Mouse (Mus musculus) CH12.LX (cell line): Measurements from ENCODE around the gene Pnrc2.

Experiments
- CTCF ChIP-seq, 2 experiments: IDR thresholded peaks in 1 of 2; conservative IDR thresholded peaks in 1 of 2; 2 replicates each; pipeline ENCODE4 v1.5.1; 2011 to 2012; ENCODE audit warnings: low read depth in 2 of 2, low read length in 2 of 2, improper control_type of control experiment in 1 of 2, inconsistent platforms in 1 of 2, mild to moderate bottlenecking in 1 of 2, moderate library complexity in 1 of 2
- JUND ChIP-seq: conservative IDR thresholded peaks from 2 replicates; pipeline ENCODE4 v1.6.1; 2011; ENCODE audit warnings: low read depth, low read length, improper control_type of control experiment
- POLR2A ChIP-seq: IDR thresholded peaks from 2 replicates; pipeline ENCODE4 v1.6.1; 2011; ENCODE audit warnings: low read depth, mild to moderate bottlenecking, improper control_type of control experiment, low read length
- RAD21 ChIP-seq: IDR thresholded peaks from 2 replicates; pipeline ENCODE4 v1.6.1; 2011; ENCODE audit warnings: low read depth, mild to moderate bottlenecking, low read length, improper control_type of control experiment, moderate library complexity
- USF1 ChIP-seq: IDR thresholded peaks from 2 replicates; pipeline ENCODE4 v1.6.1; 2014; ENCODE audit warnings: low read depth, mild to moderate bottlenecking, inconsistent platforms, low read length, improper control_type of control experiment

DNA sequence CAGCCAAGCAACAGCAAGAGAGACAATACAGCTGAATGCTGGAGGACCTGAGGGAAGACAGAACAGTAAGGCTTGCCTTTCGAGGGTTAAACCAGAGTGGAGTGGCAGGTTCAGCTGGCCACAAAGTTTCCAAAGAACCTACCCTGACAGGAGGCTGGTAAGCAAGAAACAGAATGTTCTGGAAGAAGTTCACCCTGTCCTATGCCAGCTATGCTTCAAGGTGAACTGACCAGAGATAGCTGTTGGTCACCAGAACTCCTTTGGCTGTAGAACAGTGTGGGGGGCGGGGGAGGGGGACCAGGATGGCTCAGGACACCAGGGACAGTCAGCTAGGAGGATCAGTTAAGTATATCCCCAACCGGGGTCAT lies 34.7 kb downstream of the Pnrc2 start:
- TF ChIP-seq POLR2A: no peak
- no peak for TF ChIP-seq CTCF (conservative IDR thresholded peaks at IDR 0.05 in 1 of 2, IDR thresholded peaks at IDR 0.05 in 1 of 2; ENCODE audit: low read depth in 2 of 2, low read length in 2 of 2)
- TF ChIP-seq RAD21: no peak
- no peak for TF ChIP-seq JUND
- no peak for TF ChIP-seq USF1
